Mouse (Mus musculus): ENCODE data around the gene Gm47996. TPM values are rescaled to one million over a fixed set of nuclear protein-coding genes. Genes with fewer than 3 reads are reported as not detected.

Gene Gm47996
- polyA plus RNA-seq, 1 experiment from 2014 or later: not detected

GRCm38 (mm10) chr1:151235574-151235973 lies 25.6 kb downstream of the Gm47996 start:
- Histone ChIP-seq H3K4me1 (no peaks in the 10 kb centered on the region), H3K27me3 (no peaks in the 10 kb centered on the region), H3K27ac (no peak overlapping the region), H3K9ac (no peak overlapping the region), H3K36me3 (ENCODE audit: poor library complexity, severe bottlenecking) (no peaks in the 10 kb centered on the region), H3K9me3 (replicated peaks) (0 out of 2 replicates have a peak, but pooled peaks cover 4% of the 10 kb centered on the region), H3K4me3 (no peak overlapping the region), H3K4me2 (no peak overlapping the region)
- no peak for ATAC-seq
- WGBS: 6% methylated on average over 2 of the region's 2 CpGs

- no peak for ATAC-seq
- 77% methylated on average over 13 of the region's 13 CpGs for WGBS
- H3K27ac ChIP-seq: no peak overlapping the region
- H3K27me3 ChIP-seq: no peaks in the 10 kb centered on the region
- no peak overlapping the region for H3K4me3 ChIP-seq
- 0 out of 2 replicates have a peak, but pooled peaks cover 4% of the 10 kb centered on the region for H3K9me3 ChIP-seq (replicated peaks)
- H3K4me1 ChIP-seq: no peaks in the 10 kb centered on the region
- no peak overlapping the region for H3K9ac ChIP-seq
- H3K4me2 ChIP-seq: no peak overlapping the region
- H3K36me3 ChIP-seq (ENCODE audit: poor library complexity, severe bottlenecking): no peaks in the 10 kb centered on the region
These were observed 26.4 kb downstream of the Gm47996 start for GRCm38 (mm10) chr1:151236141-151236930.

- Histone ChIP-seq H3K27ac (no peak overlapping the region), H3K9me3 (replicated peaks) (0 out of 2 replicates have a peak, but pooled peaks cover 4% of the 10 kb centered on the region), H3K9ac (no peak overlapping the region), H3K4me2 (no peak overlapping the region), H3K36me3 (ENCODE audit: poor library complexity, severe bottlenecking) (no peaks in the 10 kb centered on the region), H3K4me1 (no peaks in the 10 kb centered on the region), H3K27me3 (no peaks in the 10 kb centered on the region), H3K4me3 (no peak overlapping the region)
- no peak for ATAC-seq
- WGBS: 90% methylated on average over 3 of the region's 3 CpGs
These were observed 27.8 kb downstream of the Gm47996 start for GRCm38 (mm10) chr1:151237780-151238179.

- WGBS: 90% methylated on average over 4 of the region's 4 CpGs
- Histone ChIP-seq H3K9me3 (replicated peaks) (0 out of 2 replicates have a peak, but pooled peaks cover 4% of the 10 kb centered on the region), H3K4me3 (no peak overlapping the region), H3K9ac (no peak overlapping the region), H3K27me3 (no peaks in the 10 kb centered on the region), H3K4me1 (no peaks in the 10 kb centered on the region), H3K27ac (no peak overlapping the region), H3K4me2 (no peak overlapping the region), H3K36me3 (ENCODE audit: poor library complexity, severe bottlenecking) (no peaks in the 10 kb centered on the region)
- no peak for ATAC-seq
These were observed 33.4 kb downstream of the Gm47996 start for GRCm38 (mm10) chr1:151243332-151243731.

- Histone ChIP-seq H3K27ac (no peak overlapping the region), H3K27me3 (no peaks in the 10 kb centered on the region), H3K9ac (no peak overlapping the region), H3K4me2 (no peak overlapping the region), H3K4me3 (no peak overlapping the region), H3K36me3 (ENCODE audit: poor library complexity, severe bottlenecking) (no peaks in the 10 kb centered on the region), H3K4me1 (no peaks in the 10 kb centered on the region), H3K9me3 (replicated peaks) (0 out of 2 replicates have a peak, but pooled peaks cover 4% of the 10 kb centered on the region)
- 87% methylated on average over 5 of the region's 5 CpGs for WGBS
- ATAC-seq: no peak
These were observed 34.1 kb downstream of the Gm47996 start for GRCm38 (mm10) chr1:151244013-151244412.

- WGBS: 96% methylated on average over 4 of the region's 4 CpGs
- no peaks in the 10 kb centered on the region for H3K27me3 ChIP-seq
These were observed 34.8 kb downstream of the Gm47996 start for GRCm38 (mm10) chr1:151244761-151245160.

GRCm38 (mm10) chr1:151245165-151245564 lies 35.2 kb downstream of the Gm47996 start:
- H3K4me1 ChIP-seq: no peaks in the 10 kb centered on the region
- H3K27ac ChIP-seq: no peak overlapping the region
- 88% methylated on average over 10 of the region's 10 CpGs for WGBS
- no peak overlapping the region for H3K4me2 ChIP-seq
- no peak overlapping the region for H3K4me3 ChIP-seq
- H3K27me3 ChIP-seq: no peaks in the 10 kb centered on the region
- ATAC-seq: no peak
- H3K9me3 ChIP-seq (replicated peaks): 0 out of 2 replicates have a peak, but pooled peaks cover 3% of the 10 kb centered on the region
- H3K36me3 ChIP-seq (ENCODE audit: poor library complexity, severe bottlenecking): no peaks in the 10 kb centered on the region
- H3K9ac ChIP-seq: no peak overlapping the region

More at GRCm38 (mm10) chr1:151244761-151245160, 34.8 kb downstream of the Gm47996 start:
- Histone ChIP-seq H3K9ac (no peak overlapping the region), H3K4me3 (no peak overlapping the region), H3K4me1 (no peaks in the 10 kb centered on the region), H3K4me2 (no peak overlapping the region), H3K9me3 (replicated peaks) (0 out of 2 replicates have a peak, but pooled peaks cover 4% of the 10 kb centered on the region), H3K36me3 (ENCODE audit: poor library complexity, severe bottlenecking) (no peaks in the 10 kb centered on the region), H3K27ac (no peak overlapping the region)
- no peak for ATAC-seq

- Histone ChIP-seq H3K4me3 (no peak overlapping the region), H3K27ac (no peak overlapping the region), H3K36me3 (ENCODE audit: poor library complexity, severe bottlenecking) (no peaks in the 10 kb centered on the region), H3K4me2 (no peak overlapping the region), H3K4me1 (no peaks in the 10 kb centered on the region), H3K9me3 (replicated peaks) (no peaks in the 10 kb centered on the region), H3K9ac (no peak overlapping the region), H3K27me3 (no peaks in the 10 kb centered on the region)
- 54% methylated on average over 2 of the region's 2 CpGs for WGBS
- no peak for ATAC-seq
These were observed 35.9 kb downstream of the Gm47996 start for GRCm38 (mm10) chr1:151245846-151246245.

GRCm38 (mm10) chr1:151250109-151250508 lies 40.2 kb downstream of the Gm47996 start:
- no peak overlapping the region for H3K27ac ChIP-seq
- H3K9ac ChIP-seq: no peak overlapping the region
- H3K4me3 ChIP-seq: no peak overlapping the region
- no peak for ATAC-seq
- no peaks in the 10 kb centered on the region for H3K9me3 ChIP-seq (replicated peaks)
- no peaks in the 10 kb centered on the region for H3K36me3 ChIP-seq (ENCODE audit: poor library complexity, severe bottlenecking)
- no peaks in the 10 kb centered on the region for H3K27me3 ChIP-seq
- 88% methylated on average over 3 of the region's 3 CpGs for WGBS
- H3K4me1 ChIP-seq: no peaks in the 10 kb centered on the region
- H3K4me2 ChIP-seq: no peak overlapping the region

- Histone ChIP-seq H3K27ac (no peak overlapping the region), H3K27me3 (no peaks in the 10 kb centered on the region), H3K36me3 (ENCODE audit: poor library complexity, severe bottlenecking) (no peaks in the 10 kb centered on the region), H3K9me3 (replicated peaks) (no peaks in the 10 kb centered on the region), H3K4me1 (no peaks in the 10 kb centered on the region), H3K4me3 (no peak overlapping the region), H3K4me2 (no peak overlapping the region), H3K9ac (no peak overlapping the region)
- peak; percentile 51; the same call in 1 of the 2 replicates for ATAC-seq
- 62% methylated on average over 18 of the region's 18 CpGs for WGBS
These were observed 40.7 kb downstream of the Gm47996 start for GRCm38 (mm10) chr1:151250529-151251193.

- 81% methylated on average over 14 of the region's 14 CpGs for WGBS
- ATAC-seq: no peak
- no peaks in the 10 kb centered on the region for H3K36me3 ChIP-seq (ENCODE audit: poor library complexity, severe bottlenecking)
- no peak overlapping the region for H3K9ac ChIP-seq
- H3K4me2 ChIP-seq: no peak overlapping the region
- no peaks in the 10 kb centered on the region for H3K9me3 ChIP-seq (replicated peaks)
- no peaks in the 10 kb centered on the region for H3K27me3 ChIP-seq
- H3K4me1 ChIP-seq: no peaks in the 10 kb centered on the region
- no peak overlapping the region for H3K27ac ChIP-seq
- no peak overlapping the region for H3K4me3 ChIP-seq
These were observed 41.5 kb downstream of the Gm47996 start for GRCm38 (mm10) chr1:151251194-151252010.

- H3K4me2 ChIP-seq: no peak overlapping the region
- ATAC-seq: no peak
- H3K36me3 ChIP-seq (ENCODE audit: poor library complexity, severe bottlenecking): no peaks in the 10 kb centered on the region
- H3K9me3 ChIP-seq (replicated peaks): no peaks in the 10 kb centered on the region
- peaks cover 4% of the 10 kb centered on the region; the same call in 1 of the 2 replicates for H3K4me1 ChIP-seq
- no peak overlapping the region for H3K27ac ChIP-seq
- no peaks in the 10 kb centered on the region for H3K27me3 ChIP-seq
- 86% methylated on average over 5 of the region's 5 CpGs for WGBS
- no peak overlapping the region for H3K9ac ChIP-seq
- H3K4me3 ChIP-seq: no peak overlapping the region
These were observed 45.5 kb downstream of the Gm47996 start for GRCm38 (mm10) chr1:151255422-151255821.
